Mouse (Mus musculus) c-Kit-positive CD71-positive TER-119-negative erythroid progenitor cells, embryonic 14.5 days (primary cell): ENCODE results near the gene Hfe2.
"Not testable (repeated sequence)": the region's sequence is repeated elsewhere in the genome, so short reads cannot be mapped to it uniquely, and the experiment has no call there.

Source experiments
- DNase-seq: peaks from one replicate; pipeline ENCODE4 v3.0.0-alpha.2; 2013; ENCODE audit warnings: low read depth

The Hfe2 gene

DNA sequence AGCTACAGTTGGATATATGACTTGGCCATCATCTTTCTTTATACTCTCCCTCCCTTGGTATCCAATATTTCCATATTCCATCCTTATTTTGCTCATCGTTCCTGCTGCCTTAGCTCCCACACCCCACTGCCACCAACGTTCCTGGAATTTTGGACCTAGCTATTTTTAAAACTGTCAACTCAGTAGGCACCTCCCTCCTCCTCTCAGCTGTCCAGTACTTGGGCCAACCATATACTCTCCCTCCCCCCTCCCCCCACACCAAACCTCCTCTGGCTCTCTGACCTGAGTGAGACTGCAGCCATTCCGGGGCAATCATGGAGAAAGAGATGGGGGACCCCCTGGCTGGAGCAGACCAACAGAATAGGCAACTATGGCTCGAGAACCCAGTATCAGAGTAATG is at the start of gene Hfe2:
Hfe2 (plus strand) TSS at position 259 of the 400 bp plus-strand sequence.
- no peak for DNase-seq

- no peak for DNase-seq
Observed at GRCm38 (mm10) chr3:96477084-96477483, 47.9 kb upstream of the Hfe2 start.

DNA sequence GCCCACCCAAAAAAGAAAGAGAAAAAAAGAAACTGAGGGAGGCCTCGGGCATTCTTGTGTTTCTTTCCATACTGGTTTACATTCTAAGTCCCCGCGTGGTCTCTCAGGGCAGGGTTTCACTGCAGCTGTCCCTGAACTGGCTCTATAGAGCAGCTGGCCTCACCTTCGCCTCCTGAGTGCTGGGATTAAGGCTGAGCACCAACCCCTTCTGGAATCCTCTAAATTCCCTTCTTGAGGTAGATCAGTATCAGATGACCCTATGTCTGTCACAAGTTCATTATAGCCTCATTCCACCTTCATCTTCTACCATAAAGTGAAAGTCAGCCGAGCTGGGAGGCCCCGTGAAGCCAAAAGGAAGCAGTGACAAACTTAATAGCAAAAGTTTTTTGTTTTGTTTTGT is 47.4 kb upstream of the Hfe2 start:
- no peak for DNase-seq

- no peak for DNase-seq
Observed at GRCm38 (mm10) chr3:96479249-96479648, 45.7 kb upstream of the Hfe2 start.

DNA sequence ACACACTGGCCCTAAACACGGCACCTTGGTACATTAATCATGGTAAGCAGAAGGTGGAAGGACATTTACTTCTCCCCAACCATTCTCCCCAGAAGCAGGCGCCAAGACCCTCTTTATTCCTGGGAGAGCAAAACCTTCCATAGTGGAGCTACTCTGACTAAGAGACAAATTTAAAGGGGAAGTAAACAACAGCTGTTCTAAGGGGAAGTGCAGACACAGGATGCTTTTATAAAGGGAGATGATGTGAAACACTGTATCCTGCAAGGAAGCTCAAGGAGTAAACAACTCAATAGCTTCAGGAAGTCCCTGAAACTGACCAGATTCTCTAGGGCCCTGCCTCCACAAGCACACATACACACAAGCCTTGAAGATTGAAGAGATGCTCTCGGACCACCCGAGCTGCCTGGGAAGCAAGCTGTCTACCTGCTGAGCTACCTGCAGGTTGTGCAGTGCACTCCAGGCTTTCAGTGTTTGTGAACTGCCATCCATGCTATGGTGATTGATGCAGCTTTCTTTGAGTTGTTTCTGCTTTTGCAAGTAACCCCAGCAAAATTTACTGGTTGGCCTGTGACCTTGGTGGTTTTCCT is 44.2 kb upstream of the Hfe2 start:
- no peak for DNase-seq

- no peak for DNase-seq
Observed at GRCm38 (mm10) chr3:96481856-96482255, 43.1 kb upstream of the Hfe2 start.

GRCm38 (mm10) chr3:96482451-96482850 is 42.5 kb upstream of the Hfe2 start:
- no peak for DNase-seq

GRCm38 (mm10) chr3:96483044-96483443 is 41.9 kb upstream of the Hfe2 start:
- not testable (repeated sequence) for DNase-seq

GRCm38 (mm10) chr3:96483946-96484345 is 41.0 kb upstream of the Hfe2 start:
- no peak for DNase-seq

DNA sequence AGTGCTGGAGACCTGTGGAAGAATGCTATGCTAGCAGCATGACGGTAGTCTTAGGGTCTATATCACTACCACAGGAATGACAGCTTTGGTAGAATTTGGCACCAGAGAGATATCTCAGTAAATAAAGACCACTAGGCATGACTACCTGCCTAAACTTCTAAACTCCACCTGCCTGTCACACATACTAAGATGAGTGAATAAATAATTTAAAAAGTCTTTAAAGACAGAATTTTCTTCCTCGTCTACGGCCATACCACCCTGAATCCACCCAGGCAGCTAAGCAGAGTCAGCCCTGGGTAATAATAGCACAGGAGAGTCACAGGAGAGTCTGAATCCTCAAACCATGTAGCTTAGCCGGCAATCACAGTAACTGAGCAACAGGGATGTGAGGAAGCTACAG is 40.1 kb upstream of the Hfe2 start:
- DNase-seq, result no peak

- DNase-seq, result no peak
Observed at GRCm38 (mm10) chr3:96485361-96485760, 39.6 kb upstream of the Hfe2 start.

DNA sequence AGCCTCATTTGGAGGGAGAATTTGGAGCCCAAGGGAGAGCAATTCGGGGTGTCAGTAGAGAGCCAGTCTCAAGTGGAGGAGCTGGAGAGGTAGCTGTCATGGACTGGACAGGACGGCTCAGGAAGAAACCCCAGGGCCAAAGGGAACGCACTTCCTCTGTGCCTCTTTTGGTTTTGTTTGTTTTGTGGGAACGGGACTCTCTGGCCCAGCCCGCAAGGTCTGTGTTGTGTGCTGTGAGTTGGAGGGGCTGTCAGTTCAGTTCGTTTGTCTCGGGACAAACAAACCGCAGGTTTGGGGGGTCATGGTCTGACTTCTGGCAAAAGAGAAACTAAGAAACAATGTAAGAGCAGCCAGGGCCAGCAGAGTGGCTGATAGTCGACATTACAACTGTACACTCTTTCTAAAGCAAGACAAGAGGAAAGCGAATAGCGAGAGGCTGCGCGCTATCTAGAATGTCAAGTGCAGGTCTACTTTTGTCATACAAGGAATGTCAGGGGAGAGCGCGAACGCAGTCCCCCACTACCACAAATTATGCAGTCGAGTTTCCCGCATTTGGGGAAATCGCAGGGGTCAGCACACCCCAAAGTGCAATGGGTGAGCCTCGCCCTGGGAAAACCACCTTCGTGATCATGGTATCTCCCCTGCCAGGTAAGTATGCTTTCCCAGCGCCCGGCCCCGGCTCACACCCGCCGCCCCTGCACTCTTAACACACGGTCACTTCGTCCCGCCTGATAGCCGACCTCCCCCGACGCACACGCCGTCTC is 38.7 kb upstream of the Hfe2 start:
- not testable (repeated sequence) for DNase-seq

DNA sequence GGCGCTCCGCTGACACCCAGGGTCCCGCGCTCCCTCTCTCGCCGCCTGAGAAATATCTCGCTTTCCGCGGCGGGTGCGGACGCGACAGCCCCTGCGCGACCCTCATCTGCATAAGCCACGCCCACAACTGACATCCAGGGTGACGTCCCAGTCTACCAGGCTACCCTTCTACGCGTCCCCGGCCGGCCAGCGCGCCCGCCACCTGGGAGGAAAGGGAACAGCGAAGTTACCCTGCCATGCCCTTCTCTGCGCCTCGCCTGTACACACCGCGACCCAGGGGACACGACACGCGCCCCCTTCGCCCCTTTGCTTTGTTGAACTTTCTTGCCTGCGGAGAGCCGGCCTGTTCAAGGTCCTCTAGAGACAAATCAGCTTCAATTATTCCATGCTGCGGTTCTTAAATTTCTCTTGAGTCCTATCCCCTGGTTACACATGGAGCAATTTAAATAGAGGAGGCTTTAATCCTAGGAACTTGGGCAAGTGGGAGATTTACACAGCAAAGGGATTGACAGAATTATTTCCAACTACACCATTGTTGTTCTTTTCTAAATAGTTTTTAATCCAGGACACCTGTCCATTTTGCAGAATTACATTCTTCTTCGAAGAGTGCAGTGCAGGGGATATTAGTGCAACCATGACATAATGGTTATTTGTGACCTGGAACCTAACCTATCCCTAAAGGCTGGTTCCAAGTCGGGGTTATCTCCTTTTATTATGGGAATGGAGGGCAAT is 38.0 kb upstream of the Hfe2 start:
- not testable (repeated sequence) for DNase-seq

GRCm38 (mm10) chr3:96487596-96488289 is 37.2 kb upstream of the Hfe2 start:
- DNase-seq, result no peak

DNA sequence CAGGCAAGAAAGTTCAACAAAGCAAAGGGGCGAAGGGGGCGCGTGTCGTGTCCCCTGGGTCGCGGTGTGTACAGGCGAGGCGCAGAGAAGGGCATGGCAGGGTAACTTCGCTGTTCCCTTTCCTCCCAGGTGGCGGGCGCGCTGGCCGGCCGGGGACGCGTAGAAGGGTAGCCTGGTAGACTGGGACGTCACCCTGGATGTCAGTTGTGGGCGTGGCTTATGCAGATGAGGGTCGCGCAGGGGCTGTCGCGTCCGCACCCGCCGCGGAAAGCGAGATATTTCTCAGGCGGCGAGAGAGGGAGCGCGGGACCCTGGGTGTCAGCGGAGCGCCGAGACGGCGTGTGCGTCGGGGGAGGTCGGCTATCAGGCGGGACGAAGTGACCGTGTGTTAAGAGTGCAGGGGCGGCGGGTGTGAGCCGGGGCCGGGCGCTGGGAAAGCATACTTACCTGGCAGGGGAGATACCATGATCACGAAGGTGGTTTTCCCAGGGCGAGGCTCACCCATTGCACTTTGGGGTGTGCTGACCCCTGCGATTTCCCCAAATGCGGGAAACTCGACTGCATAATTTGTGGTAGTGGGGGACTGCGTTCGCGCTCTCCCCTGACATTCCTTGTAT is 36.6 kb upstream of the Hfe2 start:
- DNase-seq, result not testable (repeated sequence)

GRCm38 (mm10) chr3:96488907-96489629 is 35.9 kb upstream of the Hfe2 start:
- not testable (repeated sequence) for DNase-seq

DNA sequence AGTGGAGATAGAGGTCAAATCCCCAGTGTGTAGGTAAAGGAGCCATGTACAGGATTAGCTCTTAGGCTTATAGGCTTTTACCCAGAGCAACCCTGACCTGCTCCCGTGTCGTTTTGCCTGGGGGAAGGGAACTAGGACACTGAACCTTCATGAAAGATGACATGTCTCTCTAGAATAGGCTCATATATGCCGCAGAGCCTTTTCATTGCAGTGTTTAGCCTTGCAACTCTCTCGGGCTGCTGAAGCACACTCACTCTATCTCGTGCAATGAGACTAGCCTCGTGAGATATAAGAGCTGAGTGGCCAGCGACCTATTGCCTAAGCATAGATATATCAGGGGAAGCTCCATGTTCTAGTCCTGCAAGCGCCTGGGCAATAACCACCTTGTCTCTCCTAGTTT is 35.3 kb upstream of the Hfe2 start:
- not testable (repeated sequence) for DNase-seq

DNA sequence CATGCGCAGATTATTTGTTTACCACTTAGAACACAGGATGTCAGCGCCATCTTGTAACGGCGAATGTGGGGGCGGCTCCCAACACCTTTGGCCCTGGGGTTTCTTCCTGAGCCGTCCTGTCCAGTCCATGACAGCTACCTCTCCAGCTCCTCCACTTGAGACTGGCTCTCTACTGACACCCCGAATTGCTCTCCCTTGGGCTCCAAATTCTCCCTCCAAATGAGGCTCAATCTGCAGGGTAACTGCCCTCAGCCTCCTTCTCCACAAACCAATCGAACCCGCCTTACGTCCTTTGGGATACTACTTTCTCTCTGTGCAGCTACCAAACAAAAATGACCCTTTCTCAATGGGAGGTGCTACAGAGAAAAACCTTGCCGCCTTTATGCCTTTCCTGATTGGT is 30.5 kb upstream of the Hfe2 start:
- not testable (repeated sequence) for DNase-seq

DNA sequence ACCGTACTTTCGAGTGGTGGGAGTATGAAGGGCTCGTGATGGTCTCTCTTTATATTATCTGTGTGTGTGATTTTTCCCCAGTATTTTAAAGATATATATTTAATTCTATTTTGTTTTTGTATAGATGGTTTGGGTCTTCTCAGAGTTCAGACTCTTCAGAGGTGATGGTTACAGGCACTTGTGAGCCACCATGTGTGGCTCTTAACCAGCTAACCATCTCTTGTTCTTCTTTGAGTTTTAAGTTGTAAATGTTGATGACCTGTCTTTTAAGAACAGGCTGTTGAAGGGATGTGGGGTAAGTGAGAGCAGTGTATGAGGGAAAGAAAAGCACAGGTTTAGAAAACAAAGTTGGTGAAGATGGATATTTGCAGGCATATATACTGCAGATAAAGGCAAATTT is 30.1 kb upstream of the Hfe2 start:
- DNase-seq, result no peak

- DNase-seq, result no peak
Observed at GRCm38 (mm10) chr3:96495490-96496210, 29.3 kb upstream of the Hfe2 start.

- no peak for DNase-seq
Observed at GRCm38 (mm10) chr3:96496216-96496615, 28.8 kb upstream of the Hfe2 start.
